Mouse (Mus musculus) urinary bladder, adult 2 months (tissue): ENCODE data around the gene Muc1. TPM values are rescaled to one million over a fixed set of nuclear protein-coding genes. Genes with fewer than 3 reads are reported as not detected.

Source experiments
- DNase-seq: peaks from one replicate; pipeline ENCODE4 v3.0.0; 2022; ENCODE audit warnings: low spot score
- polyA plus RNA-seq: library from polyadenylated mRNA; depleted of rRNA; stranded (reverse); fragments of >200 nt; gene quantifications from 2 replicates; pipeline ENCODE4 v1.2.3, GENCODE M21; 2012; rRNA removed

The Muc1 gene
- polyA plus RNA-seq: 0.94 and 1.2 TPM in 2 replicates

DNA sequence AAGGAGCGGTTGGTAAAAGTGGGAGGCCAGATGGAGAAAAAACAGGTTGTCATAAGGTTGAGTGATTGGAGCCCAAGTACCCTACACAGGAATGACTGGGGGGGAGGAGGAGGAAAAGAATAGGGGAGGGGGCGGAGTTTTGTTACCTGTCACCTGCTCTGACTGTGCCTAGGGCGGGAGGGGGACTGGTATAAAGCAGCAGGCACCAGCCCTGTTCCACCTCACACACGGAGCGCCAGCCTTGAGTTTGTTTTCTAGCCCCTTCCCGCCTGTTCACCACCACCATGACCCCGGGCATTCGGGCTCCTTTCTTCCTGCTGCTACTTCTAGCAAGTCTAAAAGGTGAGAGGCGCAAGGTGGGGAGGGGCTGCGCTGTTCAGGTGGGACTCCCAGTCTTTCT, at the start of gene Muc1:
Muc1 (plus strand) TSS at position 222 of the 400 bp plus-strand sequence.
- DNase-seq: no peak

DNA sequence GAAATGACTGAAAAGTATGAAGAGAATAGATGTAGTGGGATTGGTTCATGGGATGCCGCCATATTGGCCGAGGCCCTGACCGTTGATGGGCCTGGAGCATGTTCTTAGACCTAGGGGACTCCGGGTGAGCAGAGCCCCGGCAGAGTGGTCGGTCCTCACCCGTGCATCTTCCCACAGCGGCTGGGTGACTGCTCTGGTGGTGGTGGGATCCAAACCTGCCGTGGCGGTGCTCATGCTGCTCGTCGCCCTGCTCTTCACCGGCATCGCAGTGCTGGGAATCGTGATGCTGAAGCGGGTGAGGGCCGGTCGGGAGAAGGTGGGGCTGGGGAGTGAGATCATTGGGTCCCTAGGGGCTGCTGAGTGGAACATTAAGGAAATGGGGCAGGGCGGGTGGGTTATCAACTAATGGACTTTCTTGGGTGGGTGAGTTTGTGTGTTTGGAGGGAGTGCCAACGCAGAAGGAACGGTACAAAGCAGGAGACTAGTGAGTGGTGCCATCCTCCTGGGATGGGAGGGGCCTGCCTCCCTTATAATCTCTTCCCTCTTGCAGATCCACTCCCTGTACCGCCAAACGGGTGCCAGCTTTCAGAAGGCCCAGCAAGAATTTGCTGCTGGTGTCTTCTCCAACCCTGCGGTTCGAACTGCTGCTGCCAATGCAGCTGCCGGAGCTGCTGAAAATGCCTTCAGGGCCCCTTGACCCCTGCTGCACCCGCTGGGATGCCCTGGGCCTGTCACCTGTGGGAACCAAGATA, 46.9 kb upstream of the Muc1 start:
- peak; percentile 20 for DNase-seq

DNA sequence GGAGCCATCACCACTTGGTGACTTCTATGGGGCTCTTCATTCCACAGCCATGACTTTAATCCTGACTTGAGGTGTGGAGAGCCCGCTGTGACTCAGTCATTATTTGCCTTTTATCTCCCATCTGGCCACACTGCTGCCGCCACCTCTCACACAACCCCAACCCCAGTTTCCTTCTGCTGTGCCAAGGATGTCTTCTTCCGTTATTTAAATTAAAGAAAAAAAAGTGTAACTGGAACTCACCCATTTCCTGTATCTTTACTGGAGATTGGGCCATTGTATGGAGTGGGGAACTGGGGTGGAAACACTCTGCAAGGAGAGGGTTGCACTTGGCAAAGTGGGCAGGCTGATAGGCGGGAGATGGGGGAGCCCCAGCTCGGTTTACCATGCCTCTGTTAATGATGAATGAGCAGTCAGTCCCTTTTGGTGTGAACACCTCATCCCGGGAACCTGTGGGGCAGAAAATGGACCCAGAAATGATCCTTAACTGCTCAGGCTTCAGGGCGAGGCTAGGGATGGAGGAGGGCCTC, 46.3 kb upstream of the Muc1 start:
- DNase-seq: no peak

DNA sequence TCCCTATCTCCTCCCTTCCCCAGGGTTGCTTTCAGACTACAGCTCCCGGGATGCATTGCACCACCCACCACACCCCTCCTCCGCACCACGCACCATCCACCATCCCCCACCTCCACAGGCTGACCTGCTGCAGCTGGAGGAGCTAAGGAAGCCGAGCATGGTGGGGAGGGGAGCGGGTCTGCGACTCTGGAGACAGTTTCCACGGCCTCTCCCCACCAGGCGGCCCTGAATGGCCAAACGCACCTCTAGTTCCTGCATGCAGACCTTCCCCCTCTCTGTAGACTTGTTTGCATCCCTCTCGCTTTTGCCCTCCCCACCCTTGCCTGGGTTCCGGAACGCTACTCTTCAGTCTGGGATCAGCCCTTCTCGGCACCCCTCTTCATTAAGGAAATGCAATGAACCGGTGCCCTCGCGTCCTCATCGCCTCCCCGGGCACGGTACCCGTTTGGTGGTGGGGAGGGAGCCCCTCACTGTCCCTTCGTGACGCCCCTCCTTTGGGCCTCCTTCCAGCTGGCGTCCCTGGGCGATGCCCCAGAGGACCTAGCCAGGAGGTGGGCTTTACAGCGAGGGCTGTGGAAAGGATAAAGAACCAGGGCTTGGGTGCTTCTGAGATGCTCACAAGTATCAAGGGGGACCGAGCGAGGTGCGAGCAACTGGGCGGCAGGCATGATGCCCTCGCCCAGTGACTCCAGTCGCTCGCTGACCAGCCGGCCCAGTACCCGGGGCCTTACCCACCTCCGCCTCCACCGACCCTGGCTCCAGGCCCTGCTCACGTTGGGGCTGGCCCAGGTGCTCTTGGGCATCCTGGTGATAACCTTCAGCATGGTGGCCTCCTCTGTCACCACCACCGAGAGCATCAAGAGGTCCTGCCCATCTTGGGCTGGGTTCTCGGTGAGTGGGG, 45.5 kb upstream of the Muc1 start, which contains the start of gene Fam189b:
Fam189b (plus strand) TSS at position 86 of the 901 bp plus-strand sequence.
- peak; percentile 56 for DNase-seq

DNA sequence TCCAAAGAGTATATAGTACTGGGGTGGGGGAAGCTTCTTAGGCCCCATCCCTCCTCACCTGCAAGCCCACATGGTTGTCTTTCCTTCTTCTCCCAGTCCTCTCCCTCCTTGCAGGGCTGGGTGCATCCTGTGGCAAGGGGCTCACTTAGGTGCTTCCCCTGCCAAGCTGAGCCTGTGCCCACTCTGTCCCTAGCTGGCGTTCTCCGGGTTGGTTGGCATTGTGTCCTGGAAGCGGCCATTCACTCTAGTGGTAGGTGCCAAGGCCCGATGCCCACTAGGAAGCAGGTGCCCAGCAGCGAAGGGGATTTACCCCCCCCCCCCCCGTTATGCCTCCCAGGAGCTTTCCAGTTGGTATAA, 44.9 kb upstream of the Muc1 start:
- peak; percentile 19 for DNase-seq

DNA sequence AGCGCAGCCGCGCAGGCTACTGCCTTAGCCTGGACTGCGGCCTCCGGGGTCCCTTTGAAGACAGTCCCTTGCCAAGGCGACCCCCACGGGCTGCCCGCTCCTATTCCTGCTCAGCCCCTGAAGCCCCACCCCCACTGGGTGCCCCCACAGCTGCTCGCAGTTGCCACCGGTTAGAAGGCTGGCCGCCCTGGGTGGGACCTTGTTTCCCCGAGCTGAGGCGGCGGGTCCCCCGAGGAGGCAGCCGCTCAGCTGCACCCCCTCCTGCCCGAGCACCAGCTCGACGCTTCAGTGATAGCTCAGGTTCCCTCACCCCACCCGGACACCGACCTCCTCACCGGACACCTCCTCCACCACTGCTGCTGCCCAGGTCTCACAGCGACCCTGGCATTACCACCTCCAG, 41.7 kb upstream of the Muc1 start:
- DNase-seq: peak; percentile 20

DNA sequence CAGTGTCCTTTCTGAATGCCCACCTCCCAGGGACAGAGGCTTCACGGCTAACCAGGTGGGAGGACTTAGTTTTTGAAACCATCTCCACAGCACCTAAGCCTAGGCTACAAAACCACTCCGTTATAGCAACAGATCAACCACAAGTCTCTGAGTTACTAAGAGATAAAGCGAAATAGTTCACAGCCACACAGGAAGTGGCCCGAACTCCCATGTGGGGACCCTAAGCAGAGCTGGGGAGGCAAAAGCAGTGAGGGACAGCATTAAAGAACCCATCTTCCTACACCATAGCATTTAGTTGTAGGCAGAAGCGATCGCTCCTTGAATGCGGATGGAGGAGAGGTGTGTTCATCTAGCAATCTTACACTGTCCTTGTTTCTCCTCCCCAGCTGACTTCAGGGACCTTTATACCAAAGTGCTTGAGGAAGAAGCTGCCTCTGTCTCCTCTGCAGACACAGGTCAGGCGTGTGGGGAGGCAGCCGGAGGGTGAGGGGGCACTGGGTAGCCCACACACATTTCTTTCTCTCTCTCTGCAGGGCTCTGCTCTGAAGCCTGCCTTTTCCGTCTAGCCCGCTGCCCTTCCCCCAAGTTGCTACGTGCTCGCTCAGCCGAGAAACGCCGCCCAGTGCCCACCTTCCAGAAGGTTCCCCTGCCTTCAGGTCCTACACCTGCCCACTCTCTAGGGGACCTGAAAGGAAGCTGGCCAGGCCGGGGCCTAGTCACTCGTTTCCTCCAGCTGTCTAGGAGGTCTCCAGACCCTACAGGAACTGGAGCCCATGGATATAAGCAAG, 41.0 kb upstream of the Muc1 start:
- no peak for DNase-seq

DNA sequence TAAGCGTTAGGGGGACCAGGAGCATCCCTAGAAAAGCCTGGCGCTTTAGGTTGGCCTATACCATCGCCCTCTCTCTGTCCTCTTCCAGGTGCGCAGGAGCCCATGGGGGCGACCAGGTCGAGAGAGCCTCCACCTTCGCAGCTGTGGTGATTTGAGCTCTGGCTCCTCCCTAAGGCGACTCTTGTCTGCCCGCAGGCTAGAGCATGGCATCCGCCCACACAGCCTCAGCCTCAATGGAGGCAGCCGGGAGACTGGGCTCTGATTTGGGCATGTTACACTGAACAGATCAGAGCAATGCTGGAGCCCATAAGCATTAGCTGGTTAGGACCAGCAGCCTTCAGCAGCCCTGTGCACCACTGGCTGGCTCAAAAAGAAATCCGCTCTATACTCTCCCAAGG, 40.4 kb upstream of the Muc1 start:
- peak; percentile 19 for DNase-seq

DNA sequence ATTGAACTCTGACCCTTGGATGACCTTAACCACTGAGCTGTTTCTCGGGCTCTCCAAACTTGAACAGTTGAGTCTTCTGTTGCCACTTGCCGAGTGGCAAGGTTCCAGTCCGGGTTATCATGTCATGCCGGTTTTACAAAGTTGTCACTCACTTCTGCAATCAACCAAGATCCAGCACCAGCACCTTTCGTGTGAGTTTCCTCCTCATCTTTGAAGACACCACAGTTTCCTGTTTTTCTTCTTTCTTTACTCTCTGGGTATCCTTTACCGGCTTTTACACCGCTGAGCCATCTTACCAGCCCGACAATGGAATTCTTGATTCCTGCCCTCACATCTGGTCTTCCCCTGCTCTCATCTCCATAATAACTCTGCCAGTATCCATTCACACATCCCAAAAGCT, 38.4 kb upstream of the Muc1 start:
- peak; percentile 10 for DNase-seq

DNA sequence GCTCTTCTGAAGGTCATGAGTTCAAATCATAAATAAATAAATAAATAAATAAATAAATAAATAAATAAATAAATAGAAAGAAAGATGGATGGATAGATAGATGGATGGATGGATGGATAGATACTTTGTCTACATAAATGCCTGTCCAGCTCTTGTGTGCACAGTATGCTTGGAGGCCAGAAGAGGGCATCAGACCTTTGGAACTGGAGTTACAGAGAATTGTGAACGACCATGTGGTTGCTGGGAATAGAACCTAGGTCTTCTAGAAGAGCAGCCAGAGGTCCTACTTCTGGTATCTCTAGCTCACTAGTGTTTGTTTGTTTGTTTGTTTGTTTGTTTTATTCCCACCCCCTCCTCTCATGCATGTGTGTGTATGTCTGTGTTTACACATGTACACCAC, 35.5 kb upstream of the Muc1 start:
- DNase-seq: no peak

DNA sequence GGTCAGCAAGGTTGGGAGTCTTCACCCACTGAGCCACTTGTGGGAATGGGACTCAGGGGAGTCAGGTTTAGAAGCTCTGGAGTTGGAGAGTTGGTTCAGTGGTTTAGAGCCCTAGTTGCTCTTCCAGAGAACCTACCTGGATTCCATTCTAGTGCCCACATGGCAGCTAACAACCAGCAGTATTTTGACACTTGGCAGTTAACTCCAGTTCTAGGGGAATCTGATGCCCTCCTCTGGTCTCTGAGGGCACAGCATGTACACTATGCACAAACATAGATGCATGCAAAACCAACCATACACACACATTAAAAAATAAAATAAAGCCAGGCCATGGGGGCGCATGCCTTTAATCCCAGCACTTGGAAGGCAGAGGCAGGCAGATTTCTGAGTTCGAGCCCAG, 35.0 kb upstream of the Muc1 start:
- DNase-seq: peak; percentile 13

DNA sequence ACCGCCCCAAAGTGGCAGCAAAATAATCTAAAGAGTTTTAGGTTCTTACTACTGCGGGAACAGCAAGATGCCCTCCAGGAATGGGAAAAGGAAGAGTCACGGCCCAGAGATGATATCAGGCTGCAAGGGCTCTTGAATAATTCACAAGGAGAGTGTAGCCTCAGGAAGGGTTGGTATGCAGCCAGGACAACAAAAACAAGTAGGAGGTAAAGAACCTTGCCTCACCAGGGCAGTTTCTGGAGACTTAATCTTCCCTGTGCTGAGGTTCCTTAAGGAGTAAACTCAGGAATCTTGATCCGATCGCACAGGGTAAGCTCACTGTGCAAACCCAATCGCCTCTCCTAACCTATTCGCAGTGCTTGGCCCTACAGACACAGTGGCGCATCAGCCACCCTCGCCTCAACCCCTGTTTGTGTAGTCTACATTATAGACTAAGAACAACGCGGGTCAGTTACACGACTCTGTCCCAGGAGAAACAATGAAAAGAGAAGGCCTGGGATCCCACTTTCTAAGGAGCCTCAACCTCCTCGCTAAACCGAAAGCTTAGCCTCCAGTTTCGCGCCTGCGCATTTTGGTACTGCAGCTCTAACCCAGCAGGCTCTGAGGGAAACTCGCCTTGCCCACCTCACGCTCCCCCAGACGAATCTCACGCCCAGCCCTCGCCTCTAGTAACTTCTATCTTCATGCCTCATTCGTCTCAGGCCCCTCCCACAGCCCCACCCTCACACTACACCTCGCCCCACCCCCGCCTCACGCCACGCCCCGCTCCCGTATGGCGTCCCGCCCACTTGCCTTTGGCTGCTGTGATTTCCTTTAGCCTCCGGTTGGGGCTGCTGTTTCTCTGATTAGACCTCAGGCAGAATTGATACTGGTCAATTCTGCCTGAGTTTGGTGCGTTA, 32.6 kb upstream of the Muc1 start:
- peak; percentile 61 for DNase-seq

DNA sequence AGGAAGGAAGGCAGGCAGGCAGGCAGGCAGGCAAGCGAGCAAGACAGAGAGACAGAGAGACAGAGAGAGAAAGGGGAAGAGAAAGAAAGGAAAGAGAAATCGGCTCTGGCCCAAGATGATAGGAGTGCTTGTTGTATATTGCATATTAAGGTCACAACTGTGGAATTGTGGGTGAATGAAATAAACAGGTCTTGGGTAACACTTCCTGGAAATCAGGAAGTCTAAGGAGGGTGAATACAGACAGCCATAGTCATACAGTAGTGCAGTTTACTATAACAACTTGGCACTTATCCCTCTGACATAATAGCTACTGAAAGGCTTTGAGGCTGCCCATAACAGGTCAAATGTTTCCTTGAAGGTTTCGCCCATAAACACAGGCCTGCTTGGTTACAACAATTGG, 29.0 kb upstream of the Muc1 start:
- no peak for DNase-seq

DNA sequence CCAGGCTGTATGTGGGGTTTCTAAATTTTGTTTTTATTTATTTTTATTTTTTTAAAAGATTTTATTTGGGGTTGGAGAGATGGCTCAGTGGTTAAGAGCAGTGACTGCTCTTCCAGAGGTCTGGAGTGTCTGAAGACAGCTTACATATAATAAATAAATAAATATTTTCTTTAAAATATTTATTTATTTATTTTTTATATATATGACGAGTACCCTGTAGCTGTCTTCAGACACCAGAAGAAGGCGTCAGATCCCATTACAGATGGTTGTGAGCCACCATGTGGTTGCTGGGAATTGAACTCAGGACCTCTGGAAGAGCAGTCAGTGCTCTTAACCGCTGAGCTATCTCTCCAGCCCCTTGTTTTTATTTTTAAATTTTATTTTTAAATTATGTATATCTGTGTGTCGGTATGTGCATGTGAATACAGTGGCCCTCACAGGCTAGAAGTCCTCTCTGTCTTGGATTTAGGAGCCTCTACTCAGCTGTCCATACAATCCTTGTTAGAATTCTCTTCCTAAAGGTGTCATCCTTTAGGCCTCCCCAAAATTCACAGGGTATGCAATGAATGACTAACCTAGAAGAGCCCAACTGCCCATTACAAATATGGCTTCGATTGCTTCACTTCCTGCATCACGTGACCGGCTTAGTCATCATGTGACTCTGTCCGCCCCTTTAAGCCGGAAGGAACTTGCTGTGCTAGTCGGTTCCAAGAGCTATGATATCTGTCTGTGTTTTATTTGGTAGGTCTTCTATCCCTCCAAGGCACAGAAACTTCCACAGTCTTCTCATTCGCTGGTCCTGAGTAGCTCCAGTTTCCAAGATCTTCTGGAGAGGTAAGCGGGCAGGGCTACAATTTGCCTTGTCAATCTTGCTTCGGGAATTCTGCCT, 26.4 kb upstream of the Muc1 start, which contains the start of gene Gba:
Gba (plus strand) TSS at position 676 of the 889 bp plus-strand sequence.
- DNase-seq: no peak

DNA sequence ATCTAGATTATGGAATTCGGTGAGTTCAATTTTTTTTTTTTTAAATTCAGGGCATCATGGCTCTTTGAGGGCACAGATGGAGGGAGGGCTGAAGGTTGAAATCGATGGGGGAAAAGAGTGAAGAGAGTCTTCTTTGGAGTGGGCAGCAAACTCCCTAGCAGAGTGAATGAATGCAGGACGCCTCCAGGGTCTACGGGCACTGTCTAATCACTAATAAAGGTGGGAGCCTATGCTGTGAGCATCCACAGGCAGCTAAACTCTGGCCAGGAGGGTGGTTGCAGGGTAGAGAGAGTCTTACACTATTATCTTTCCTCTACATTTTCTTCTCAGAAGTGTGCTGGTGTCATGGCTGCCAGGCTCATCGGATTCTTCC, 25.7 kb upstream of the Muc1 start:
- no peak for DNase-seq

DNA sequence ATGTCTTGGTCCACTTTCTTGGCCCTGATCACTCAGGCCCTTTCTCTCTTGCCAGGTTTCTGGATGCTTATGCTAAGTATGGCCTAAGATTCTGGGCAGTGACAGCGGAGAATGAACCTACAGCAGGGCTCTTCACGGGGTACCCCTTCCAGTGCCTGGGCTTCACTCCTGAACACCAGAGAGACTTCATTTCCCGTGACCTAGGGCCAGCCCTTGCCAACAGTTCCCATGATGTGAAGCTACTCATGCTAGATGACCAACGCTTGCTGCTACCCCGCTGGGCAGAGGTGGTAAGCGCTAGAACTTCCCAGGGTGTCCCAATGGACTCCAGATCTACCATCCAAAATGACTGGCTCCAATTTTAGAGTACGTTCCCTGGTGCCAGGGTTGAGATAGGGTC, 22.8 kb upstream of the Muc1 start:
- DNase-seq: no peak

DNA sequence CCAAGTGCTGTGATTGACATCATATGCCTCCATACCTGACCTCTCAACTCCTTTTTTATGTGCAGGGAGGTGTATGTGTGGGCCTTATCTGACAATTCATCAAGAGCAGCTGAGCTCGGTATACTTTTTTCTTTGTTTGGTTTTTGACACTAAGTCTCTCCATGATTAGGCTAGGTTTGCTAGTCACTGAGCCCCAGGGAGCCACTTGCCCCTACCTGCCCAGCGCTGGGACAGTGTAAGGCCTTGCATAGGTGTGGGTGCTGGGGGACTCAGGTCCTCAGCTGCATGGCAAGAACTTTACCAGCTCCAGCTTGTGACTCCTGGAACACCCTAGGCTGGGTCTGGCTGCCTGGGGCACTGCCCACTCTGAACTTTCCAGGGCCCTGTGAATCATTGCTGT, 22.2 kb upstream of the Muc1 start:
- no peak for DNase-seq

DNA sequence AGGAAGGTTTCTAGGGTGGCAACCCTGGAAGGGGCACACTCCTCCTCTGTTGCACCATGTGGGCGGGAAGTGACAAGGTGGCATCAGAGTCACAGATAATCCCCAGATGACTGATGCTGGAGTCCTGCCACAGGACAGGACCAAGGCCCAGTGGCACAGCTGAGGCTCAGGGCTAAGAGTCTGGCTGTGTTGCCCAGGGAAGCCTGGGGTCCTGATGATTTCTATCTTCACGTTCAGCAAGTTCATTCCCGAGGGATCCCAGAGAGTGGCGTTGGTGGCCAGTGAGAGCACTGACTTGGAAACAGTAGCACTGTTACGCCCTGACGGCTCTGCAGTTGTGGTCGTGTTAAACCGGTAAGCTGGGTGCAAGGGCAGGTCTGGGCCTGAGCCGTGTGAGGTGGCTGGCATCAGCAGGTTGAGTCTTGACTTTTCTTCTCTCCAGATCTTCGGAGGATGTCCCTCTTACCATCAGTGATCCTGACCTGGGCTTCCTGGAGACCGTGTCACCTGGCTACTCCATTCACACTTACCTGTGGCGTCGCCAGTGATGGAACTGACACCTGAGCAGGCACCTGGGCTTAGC, 20.7 kb upstream of the Muc1 start:
- no peak for DNase-seq

DNA sequence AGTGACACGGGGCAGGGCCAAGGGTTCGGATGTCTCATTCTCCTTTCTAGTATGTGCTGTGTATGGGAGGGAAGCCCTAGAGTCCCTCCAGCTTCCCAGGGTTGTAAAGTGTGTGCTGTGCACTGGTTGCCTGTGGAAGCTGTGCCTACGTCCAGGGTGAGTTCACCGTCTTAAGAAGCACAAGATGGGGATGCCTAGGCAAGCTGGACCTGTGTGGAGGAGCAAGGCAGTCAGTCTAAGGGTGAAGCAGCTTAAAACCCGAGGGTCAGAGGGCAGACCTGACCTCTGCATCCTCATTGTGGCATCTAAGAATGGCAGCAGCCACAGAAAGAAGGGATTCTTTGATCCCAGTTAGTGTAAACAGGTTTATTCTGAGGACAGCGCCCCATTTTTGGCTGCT, 20.1 kb upstream of the Muc1 start:
- DNase-seq: no peak
